Mouse (Mus musculus) kidney, embryonic 16.5 days (tissue): ENCODE results near the gene Csf1. TPM values are rescaled to one million over a fixed set of nuclear protein-coding genes. Genes with fewer than 3 reads are reported as not detected.

Source experiments
- ATAC-seq: fragments of 200-750 bp; cut with Nextera tagmentation; 2 replicates; pipeline ENCODE4 v1.8.0; 2017; ENCODE audit warnings: moderate TSS enrichment; ENCODE audit not compliant: low FRiP score, low TSS enrichment
- H3K27ac ChIP-seq: fragments of 300-500 bp; sonication (generic); 2 replicates; pipeline ENCODE4 v1.5.1; 2014; ENCODE audit warnings: low read length
- H3K27me3 ChIP-seq: fragments of 300-500 bp; sonication (generic); 2 replicates; pipeline ENCODE4 v1.6.1; 2014; ENCODE audit warnings: low read length, control low read depth, mixed read lengths; ENCODE audit not compliant: insufficient read depth
- H3K36me3 ChIP-seq: fragments of 300-500 bp; sonication (generic); 2 replicates; pipeline ENCODE4 v1.6.1; 2014; ENCODE audit warnings: low read length, control low read depth, mixed read lengths; ENCODE audit not compliant: insufficient read depth
- H3K4me1 ChIP-seq: fragments of 300-500 bp; sonication (generic); 2 replicates; pipeline ENCODE4 v1.6.1; 2014; ENCODE audit warnings: low read length, control low read depth, mixed read lengths; ENCODE audit not compliant: insufficient read depth
- H3K4me2 ChIP-seq: fragments of 300-500 bp; sonication (generic); replicated peaks from 2 replicates; pipeline ENCODE4 v1.6.1; 2014; ENCODE audit warnings: low read depth, low read length
- H3K4me3 ChIP-seq: fragments of 300-500 bp; sonication (generic); 2 replicates; pipeline ENCODE4 v1.5.1; 2014; ENCODE audit warnings: mild to moderate bottlenecking, low read length
- H3K9ac ChIP-seq: fragments of 300-500 bp; sonication (generic); replicated peaks from 2 replicates; pipeline ENCODE4 v1.6.1; 2014; ENCODE audit warnings: low read length
- H3K9me3 ChIP-seq: fragments of 300-500 bp; sonication (generic); 2 replicates; pipeline ENCODE4 v1.6.1; 2016; ENCODE audit warnings: low read length, control low read depth
- WGBS: fragments of 180-500 bp; shearing (Covaris S2); extraction: QIAGEN DNeasy Blood & Tissue Kit; methylation state at CpG from one replicate; pipeline ENCODE4 v1.1.7; 2014; 5-methylcytosine and 5-hydroxymethylcytosine counted together
- polyA plus RNA-seq: library from polyadenylated mRNA; unstranded; fragments of >200 nt; fragmentation: Nextera tagmentation; extraction: Ambion mirVana; gene quantifications from 2 replicates; pipeline ENCODE4 v1.2.1, GENCODE M21; 2015

The Csf1 gene
- polyA plus RNA-seq, 1 experiment from 2014 or later = 9.0 TPM

DNA sequence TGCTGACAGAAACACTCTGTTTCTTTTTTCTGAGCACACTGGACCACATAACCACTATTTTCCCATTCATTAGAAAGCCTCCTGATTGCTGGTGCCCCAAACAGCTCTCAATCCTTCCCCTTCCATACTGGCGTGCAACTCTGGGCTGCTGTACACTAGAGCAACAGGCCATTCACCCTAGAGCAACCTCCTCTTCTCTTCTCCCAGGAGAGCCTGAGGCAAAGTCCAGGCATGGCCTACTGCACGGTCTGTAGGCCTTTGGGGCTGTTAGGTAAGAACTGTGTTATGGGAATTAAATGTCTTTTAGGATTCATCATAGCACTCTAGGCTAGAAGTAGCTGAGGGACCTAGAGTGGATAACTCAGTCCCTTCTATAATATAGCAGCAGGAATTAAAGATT, 5.7 kb upstream of the Csf1 start:
- Histone ChIP-seq H3K27ac (no peak overlapping the region), H3K9me3 (no peaks in the 10 kb centered on the region), H3K27me3 (0 out of 2 replicates have a peak, but pooled peaks cover 4% of the 10 kb centered on the region), H3K36me3 (no peaks in the 10 kb centered on the region), H3K4me1 (peaks cover 4% of the 10 kb centered on the region; the same call in 1 of the 2 replicates), H3K9ac (no peak overlapping the region), H3K4me2 (no peak overlapping the region), H3K4me3 (no peak overlapping the region)
- no peak for ATAC-seq
- WGBS = 77% methylated on average over 2 of the region's 2 CpGs

DNA sequence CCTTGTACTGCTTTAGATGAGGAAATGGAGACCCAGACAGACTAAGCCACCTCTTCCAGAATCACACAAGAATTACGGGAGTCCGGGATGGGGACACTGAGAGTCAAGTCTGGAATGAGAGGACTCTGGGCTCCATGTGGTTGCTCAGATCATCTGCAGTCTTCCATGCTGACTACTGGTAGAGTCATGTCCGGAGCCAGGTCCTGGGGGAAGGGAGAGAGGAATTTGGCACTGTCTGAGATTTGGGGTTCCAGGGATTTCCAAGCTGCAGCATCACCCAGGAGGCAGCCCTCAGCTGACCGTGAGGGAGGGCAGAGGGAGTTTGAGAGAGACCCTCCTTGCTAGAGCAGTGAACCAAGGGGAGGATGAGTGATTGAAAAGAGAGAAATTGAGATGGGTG, 3.3 kb upstream of the Csf1 start:
- Histone ChIP-seq H3K4me1 (peaks cover 18% of the 10 kb centered on the region), H3K4me2 (no peak overlapping the region), H3K9me3 (no peaks in the 10 kb centered on the region), H3K36me3 (no peaks in the 10 kb centered on the region), H3K4me3 (no peak overlapping the region), H3K9ac (no peak overlapping the region), H3K27me3 (0 out of 2 replicates have a peak, but pooled peaks cover 4% of the 10 kb centered on the region), H3K27ac (no peak overlapping the region)
- WGBS = 73% methylated on average over 4 of the region's 4 CpGs
- no peak for ATAC-seq

DNA sequence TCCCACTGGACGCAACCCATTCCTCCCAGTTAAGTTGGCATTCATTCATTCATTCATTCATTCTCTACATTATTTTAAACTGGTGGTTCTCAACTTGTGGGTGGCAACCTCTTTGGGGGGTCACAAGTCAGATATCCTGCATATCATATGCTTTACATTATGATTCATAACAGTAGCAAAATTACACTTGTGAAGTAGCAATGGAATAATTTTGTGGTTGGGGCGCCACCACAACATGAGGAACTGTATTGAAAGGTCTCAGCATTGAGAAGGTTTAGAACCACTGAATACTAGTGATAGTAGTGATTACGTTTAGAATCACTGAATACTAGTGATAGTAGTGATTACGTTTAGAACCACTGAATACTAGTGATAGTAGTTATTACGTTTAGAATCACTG, 1.2 kb upstream of the Csf1 start:
- WGBS = 97% methylated on average over 5 of the region's 5 CpGs
- Histone ChIP-seq H3K4me2 (no peak overlapping the region), H3K4me1 (peaks cover 19% of the 10 kb centered on the region), H3K27ac (no peak overlapping the region), H3K36me3 (no peaks in the 10 kb centered on the region), H3K9ac (no peak overlapping the region), H3K27me3 (0 out of 2 replicates have a peak, but pooled peaks cover 4% of the 10 kb centered on the region), H3K9me3 (no peaks in the 10 kb centered on the region), H3K4me3 (no peak overlapping the region)
- no peak for ATAC-seq

DNA sequence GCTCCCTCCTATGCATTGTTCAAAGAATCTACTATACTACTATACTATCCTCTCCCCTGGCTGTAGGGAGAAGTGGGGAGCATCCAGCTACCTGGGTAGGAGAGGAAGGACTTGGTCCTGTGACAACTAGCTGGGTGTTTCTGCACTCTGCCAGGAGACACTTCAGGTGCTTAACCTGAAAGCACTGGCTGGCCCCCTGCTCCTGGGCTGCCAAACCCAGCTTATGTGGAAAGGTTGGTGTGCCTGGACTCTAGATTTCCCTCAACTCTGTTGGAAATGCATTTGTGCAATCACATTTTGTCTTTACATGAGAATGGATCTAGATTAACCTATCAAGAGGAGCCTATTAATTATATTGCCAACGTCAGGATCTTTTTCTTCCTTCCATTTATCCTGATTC, 502 bp upstream of the Csf1 start:
- Histone ChIP-seq H3K36me3 (no peaks in the 10 kb centered on the region), H3K27me3 (0 out of 2 replicates have a peak, but pooled peaks cover 4% of the 10 kb centered on the region), H3K4me3 (peak overlapping the region; percentile 78), H3K4me2 (peak overlapping the region; percentile 82), H3K27ac (peak overlapping the region; percentile 78), H3K9me3 (no peaks in the 10 kb centered on the region), H3K4me1 (peaks cover 19% of the 10 kb centered on the region), H3K9ac (peak overlapping the region; percentile 90; the same call in 1 of the 2 replicates)
- 77% methylated on average over 1 of the region's 1 CpGs for WGBS
- no peak for ATAC-seq

DNA sequence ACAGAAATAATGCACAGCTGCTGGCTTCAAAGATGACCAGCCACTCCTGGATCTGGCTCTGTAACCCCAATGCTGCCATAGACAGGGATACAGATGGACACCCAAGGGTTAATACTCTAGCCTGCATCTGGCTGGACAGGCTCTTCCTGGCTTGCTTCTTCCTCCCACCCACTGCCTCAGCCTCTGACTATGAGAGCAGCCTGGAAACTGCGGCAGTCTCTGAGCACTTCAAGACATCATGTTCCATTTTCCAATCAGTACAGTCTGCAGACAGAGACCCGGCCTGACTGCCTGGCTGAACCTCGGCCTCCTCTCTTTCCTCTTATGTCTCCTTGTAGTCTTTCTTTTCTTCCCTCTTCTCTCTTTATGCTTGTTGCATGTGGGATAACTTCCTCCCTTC, 1.6 kb downstream of the Csf1 start:
- 0 out of 2 replicates have a peak, but pooled peaks have one; percentile 23 for ATAC-seq
- Histone ChIP-seq H3K27me3 (0 out of 2 replicates have a peak, but pooled peaks cover 4% of the 10 kb centered on the region), H3K4me2 (peak overlapping the region; percentile 82), H3K9me3 (no peaks in the 10 kb centered on the region), H3K9ac (peak overlapping the region; percentile 90), H3K4me3 (peak overlapping the region; percentile 78), H3K27ac (no peak overlapping the region), H3K36me3 (no peaks in the 10 kb centered on the region), H3K4me1 (peaks cover 19% of the 10 kb centered on the region)
- WGBS = 18% methylated on average over 3 of the region's 3 CpGs

DNA sequence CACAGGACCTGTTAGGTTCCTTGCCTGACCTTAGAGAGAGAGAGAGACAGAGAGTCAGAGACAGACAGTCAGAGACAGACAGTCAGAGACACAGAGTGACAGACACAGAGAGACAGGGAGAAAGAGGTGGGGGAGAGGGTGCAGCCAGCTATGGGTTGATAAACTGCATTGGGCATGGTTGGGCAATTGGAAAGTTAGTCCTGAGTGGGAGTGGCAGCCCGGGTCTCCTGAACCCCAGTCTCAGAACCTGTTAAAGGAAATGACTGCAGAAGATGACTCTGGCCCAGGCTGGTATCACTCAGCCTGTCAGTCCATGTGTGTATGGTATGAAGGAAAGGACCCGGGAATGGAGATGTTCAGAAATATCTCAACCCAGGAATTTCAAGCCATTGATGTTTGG, 2.1 kb downstream of the Csf1 start:
- no peak for ATAC-seq
- peak overlapping the region; percentile 82 for H3K4me2 ChIP-seq
- H3K36me3 ChIP-seq = peaks cover 3% of the 10 kb centered on the region; the same call in 1 of the 2 replicates
- 0 out of 2 replicates have a peak, but pooled peaks cover 4% of the 10 kb centered on the region for H3K27me3 ChIP-seq
- H3K4me1 ChIP-seq = peaks cover 19% of the 10 kb centered on the region
- H3K9me3 ChIP-seq = no peaks in the 10 kb centered on the region
- peak overlapping the region; percentile 78 for H3K4me3 ChIP-seq
- H3K27ac ChIP-seq = no peak overlapping the region
- H3K9ac ChIP-seq = no peak overlapping the region
- WGBS = 65% methylated on average over 2 of the region's 2 CpGs

DNA sequence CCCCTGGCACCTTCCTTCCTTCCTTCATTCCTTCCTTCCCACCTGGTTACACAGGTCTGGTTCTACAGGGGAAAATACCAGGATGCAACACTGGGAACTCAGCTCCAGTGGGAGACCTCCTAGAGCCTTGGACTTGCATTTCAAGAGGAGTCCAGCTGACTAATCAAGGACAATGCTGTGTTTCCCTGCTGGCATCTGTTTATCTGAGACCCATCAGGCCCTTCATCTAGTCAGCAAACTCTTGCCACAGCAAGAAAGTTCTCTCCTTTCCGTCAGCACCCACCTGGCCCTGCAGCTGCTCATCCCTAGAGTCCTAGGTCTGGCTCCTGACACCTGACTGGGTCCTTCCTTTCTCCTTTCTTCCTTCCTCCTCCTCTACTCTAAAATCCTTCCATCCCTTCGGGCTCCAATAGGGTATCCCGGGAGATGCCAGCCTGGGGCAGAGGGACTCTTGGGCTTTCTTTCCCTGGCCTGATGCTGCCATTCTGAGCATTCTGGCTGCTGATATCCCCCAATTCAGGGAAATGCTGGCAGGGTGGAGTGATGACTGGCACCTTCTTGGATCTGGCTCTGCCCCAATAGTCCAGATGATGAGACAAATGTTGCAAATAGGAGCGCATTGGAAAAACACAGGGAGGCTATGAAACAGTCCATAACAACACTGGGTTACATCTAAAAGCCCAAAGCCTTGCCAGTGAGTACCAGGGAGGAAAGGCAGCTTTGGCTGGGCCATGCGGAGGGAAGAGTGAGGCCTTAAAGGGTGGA, 2.7 kb downstream of the Csf1 start:
- Histone ChIP-seq H3K4me2 (no peak overlapping the region), H3K9ac (no peak overlapping the region), H3K4me1 (peaks cover 19% of the 10 kb centered on the region), H3K27me3 (0 out of 2 replicates have a peak, but pooled peaks cover 4% of the 10 kb centered on the region), H3K36me3 (peaks cover 5% of the 10 kb centered on the region; the same call in 1 of the 2 replicates), H3K9me3 (no peaks in the 10 kb centered on the region), H3K27ac (no peak overlapping the region), H3K4me3 (no peak overlapping the region)
- no peak for ATAC-seq
- 92% methylated on average over 5 of the region's 5 CpGs for WGBS

DNA sequence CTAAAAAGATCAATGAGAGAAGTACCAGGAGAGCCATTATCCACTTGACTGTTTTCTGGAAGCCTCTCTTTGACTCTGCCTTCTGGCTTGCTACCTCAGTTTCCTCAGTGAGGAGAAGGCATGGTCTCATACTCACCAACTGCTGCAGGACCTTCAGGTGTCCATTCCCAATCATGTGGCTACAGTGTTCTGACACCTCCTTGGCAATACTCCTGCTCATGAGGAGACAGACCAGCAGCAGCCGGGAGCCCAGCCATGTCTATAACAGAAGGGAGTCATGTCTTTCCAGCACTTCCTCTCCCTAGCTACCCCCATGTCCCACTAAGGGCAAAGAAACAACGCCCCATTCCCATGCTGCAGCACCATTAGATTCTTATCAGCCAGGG, 3.8 kb downstream of the Csf1 start:
- H3K4me2 ChIP-seq = no peak overlapping the region
- no peak overlapping the region for H3K9ac ChIP-seq
- no peaks in the 10 kb centered on the region for H3K9me3 ChIP-seq
- no peak overlapping the region for H3K4me3 ChIP-seq
- H3K4me1 ChIP-seq = peaks cover 19% of the 10 kb centered on the region
- no peak for ATAC-seq
- H3K36me3 ChIP-seq = peaks cover 5% of the 10 kb centered on the region; the same call in 1 of the 2 replicates
- WGBS = 70% methylated on average over 2 of the region's 2 CpGs
- no peaks in the 10 kb centered on the region for H3K27me3 ChIP-seq
- no peak overlapping the region for H3K27ac ChIP-seq

DNA sequence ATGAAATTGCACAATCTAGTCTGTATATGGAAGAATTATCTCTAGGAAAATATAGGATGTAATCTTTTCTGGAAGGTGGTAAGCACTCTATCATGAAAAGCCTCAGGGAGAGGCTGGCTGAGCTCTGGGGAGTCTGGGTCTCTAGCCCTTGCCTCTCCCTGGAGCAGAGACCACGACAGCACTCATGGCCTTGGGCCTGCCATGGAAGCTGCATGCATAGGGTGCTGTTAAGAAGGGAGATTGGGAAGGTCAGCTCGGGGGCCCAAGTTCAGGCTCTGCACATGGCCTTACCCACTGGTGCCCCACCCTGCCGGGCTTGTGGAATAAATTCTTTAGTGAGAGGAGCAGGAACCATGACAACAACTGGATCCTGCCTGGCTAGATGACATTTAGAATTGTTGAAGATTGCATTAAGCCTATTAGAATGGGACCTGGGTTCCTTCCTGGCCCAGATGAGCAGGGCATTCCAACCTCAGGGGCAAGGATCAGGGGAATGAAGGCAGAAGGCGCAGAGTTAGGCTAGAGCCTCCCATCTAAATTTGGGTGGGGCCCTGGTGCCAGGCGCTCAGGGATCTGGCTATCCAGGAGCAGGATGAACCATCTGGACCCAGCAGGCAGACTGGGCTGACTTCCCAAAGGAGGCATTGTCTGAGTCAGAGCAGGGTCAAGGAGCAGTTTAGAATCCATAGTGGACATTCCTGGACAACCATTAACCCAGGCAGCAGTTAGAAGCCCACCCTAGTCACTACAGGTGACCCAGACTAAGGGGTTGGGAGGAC, 4.4 kb downstream of the Csf1 start:
- Histone ChIP-seq H3K27me3 (no peaks in the 10 kb centered on the region), H3K27ac (no peak overlapping the region), H3K36me3 (peaks cover 9% of the 10 kb centered on the region), H3K4me2 (no peak overlapping the region), H3K9ac (no peak overlapping the region), H3K4me3 (no peak overlapping the region), H3K4me1 (peaks cover 19% of the 10 kb centered on the region), H3K9me3 (no peaks in the 10 kb centered on the region)
- WGBS = 80% methylated on average over 5 of the region's 5 CpGs
- no peak for ATAC-seq
